Mouse (Mus musculus): Measurements from ENCODE around the gene Dyrk4. TPM values are rescaled to one million over a fixed set of nuclear protein-coding genes. Genes with fewer than 3 reads are reported as not detected.

Dyrk4 gene
- total RNA-seq, 2 experiments from 2014 or later: 0.15 to 0.18 TPM

DNA sequence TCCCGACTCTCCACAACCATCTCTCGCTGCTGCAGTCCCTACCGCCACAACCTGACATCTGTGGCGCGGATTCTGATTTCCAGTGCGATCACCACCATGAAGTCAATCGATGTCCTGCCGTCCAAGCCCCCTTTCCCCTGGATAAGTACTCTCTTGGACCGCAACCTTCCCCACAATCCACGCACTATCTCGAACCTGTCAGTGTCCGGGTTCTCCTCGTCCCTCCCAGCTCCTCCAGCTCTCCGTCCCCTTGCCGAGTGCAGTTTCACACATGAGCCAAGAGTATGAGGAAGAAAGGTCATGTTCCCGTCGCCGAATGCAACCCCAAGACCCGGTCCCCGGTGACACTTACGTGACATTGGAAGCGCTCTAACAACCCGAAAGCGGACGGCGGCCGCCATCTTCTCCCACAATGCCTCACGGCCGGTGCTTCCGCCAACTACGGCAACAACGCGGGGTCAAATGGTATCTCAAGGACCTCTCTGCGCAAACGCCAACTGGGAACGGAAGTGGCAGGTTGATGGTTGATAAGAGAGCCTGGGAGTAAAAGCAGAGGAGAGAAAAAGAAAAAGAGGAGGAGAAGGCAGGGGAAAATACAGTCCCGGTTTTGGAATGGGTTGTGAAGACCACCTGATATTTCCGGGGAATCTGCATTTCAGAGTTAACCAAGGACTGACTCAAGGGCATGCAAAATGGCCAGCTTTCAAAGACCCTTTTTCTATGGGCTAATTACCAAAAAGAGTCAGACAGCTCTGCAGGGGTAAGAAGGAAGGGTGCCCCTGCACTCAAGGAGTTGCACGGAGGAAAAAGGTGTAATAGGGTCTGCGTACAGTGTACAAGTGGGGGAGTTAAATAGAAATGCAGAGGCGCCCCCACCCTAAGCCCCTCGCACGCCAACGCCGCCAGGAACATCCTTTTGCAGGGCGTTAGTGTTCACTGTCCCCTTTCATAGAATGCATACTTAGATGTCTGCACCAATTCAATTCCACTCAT lies 72.6 kb downstream of the Dyrk4 start, which contains the start of gene Ndufa9:
Gene Ndufa9, minus strand, starts transcription at position 425 of the 993 bp plus-strand sequence.
- intact Hi-C loops (cut with DNase I): loop anchor here (5.0 kb wide), 1 partner anchor 93 kb away; no protein-coding TSS in a partner anchor
- DNase-seq (ENCODE audit: low spot score in 2 of 2): peak; percentile 95 to 97

DNA sequence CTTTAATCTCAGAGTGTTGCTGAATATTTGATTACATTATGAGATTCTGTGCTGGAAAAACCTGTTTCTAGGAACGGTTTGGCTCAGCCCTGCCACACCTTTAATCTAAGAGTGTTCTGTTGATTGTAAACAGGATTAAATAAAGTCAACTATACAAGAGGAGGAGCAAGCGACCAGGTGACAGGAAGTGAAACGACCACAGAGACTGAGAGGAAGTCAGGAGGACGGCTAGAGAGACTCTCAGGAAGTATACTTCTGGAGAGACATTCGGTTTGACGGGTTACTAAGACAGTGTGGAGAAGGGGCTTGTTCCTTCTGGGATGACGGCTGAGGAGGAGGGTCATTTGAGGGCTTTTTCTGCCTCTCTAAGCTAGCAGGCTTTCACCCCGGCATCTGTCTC lies 85.0 kb downstream of the Dyrk4 start:
- intact Hi-C loops (cut with DNase I): no loop called here
- no peak for DNase-seq (ENCODE audit: low spot score in 2 of 2)

Other genes with a start within 250 kb of the Dyrk4 start
- 10 to 100 TPM; 61.4 to 72.1 TPM for gene Kcna6, start 181.2 kb downstream of the Dyrk4 start, total RNA-seq (2021)
- 100 to 1,000 TPM; 135 to 154 TPM for gene Ndufa9, start 72.7 kb downstream of the Dyrk4 start, total RNA-seq (2021)
- under 1 TPM; 0.10 to 0.43 TPM for gene Akap3, start 68.7 kb downstream of the Dyrk4 start, total RNA-seq (2021)
- gene Rad51ap1, start 17.7 kb upstream of the Dyrk4 start, total RNA-seq (2021): 1 to 10 TPM; 2.8 to 2.9 TPM
- 10 to 100 TPM; 43.0 to 44.0 TPM for gene D6Wsu163e, start 18.1 kb upstream of the Dyrk4 start, total RNA-seq (2021)
- gene Fgf6, start 93.7 kb upstream of the Dyrk4 start, total RNA-seq (2021): not detected
- 1 to 10 TPM in 1 of 2 experiments, under 1 TPM in 1; 0.39 to 1.1 TPM for gene Fgf23, start 151.1 kb upstream of the Dyrk4 start, total RNA-seq (2021)
- 10 to 100 TPM; 24.1 to 25.0 TPM for gene Tigar, start 187.7 kb upstream of the Dyrk4 start, total RNA-seq (2021)
- gene Ccnd2, start 230.4 kb upstream of the Dyrk4 start, total RNA-seq (2021): 10 to 100 TPM; 86.5 to 89.5 TPM

All from left cerebral cortex, postnatal 36 days (tissue).